Mouse (Mus musculus): ENCODE measurements at regions not wholly inside any gene's neighbourhood (a gene's known extent, or its start where the extent isn't known, plus 50 kb on each side); places are given as distances from the start of the nearest gene placed in this dataset.

DNA sequence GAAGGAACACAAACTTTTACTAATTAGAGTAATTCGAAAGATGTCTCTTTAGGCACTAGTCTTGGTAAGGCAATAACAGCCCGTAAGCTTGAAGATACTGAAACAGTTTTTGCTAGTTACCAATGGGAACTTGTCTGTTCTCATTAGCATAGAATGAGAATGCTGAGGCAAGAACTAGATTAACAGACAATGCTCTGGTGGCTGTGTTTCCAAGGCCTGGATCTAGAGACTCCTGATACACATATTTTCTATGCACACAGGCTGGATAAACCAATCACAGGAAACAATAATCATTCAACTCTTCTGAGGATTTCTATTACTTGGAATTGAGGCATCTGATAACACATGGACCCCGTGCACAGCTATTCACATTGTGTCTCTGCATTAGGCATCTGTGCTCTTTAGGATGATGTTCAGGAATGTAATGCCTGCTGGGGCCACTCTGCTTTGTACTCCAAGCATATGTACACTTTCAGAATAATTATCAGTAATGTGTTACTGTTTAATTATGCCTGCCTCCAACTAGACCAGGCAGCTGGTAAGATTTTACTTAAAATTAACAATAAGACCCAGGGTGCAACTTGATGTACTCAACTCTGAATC lies 1377.2 kb downstream of the Slc22a22 start:
- Histone ChIP-seq H3K4me1 (ENCODE audit: control insufficient read depth, insufficient read depth, low read length) (no peaks in the 10 kb centered on the region), H3K36me3 (ENCODE audit: control insufficient read depth, insufficient read depth, low read length) (no peaks in the 10 kb centered on the region), H3K4me3 (ENCODE audit: control insufficient read depth, low read depth, low read length) (no peak overlapping the region), H3K27me3 (ENCODE audit: control insufficient read depth, insufficient read depth, low read length) (no peaks in the 10 kb centered on the region), H3K27ac (ENCODE audit: control insufficient read depth, insufficient read depth, low read depth, low read length) (no peak overlapping the region)
- TF ChIP-seq POLR2A (IDR thresholded peaks at IDR 0.05; ENCODE audit: control insufficient read depth, low read depth, low read length), result no peak
- TF ChIP-seq CTCF (IDR thresholded peaks at IDR 0.05; ENCODE audit: control insufficient read depth, insufficient read depth, insufficient replicate concordance, low read depth, low read length), result no peak

DNA sequence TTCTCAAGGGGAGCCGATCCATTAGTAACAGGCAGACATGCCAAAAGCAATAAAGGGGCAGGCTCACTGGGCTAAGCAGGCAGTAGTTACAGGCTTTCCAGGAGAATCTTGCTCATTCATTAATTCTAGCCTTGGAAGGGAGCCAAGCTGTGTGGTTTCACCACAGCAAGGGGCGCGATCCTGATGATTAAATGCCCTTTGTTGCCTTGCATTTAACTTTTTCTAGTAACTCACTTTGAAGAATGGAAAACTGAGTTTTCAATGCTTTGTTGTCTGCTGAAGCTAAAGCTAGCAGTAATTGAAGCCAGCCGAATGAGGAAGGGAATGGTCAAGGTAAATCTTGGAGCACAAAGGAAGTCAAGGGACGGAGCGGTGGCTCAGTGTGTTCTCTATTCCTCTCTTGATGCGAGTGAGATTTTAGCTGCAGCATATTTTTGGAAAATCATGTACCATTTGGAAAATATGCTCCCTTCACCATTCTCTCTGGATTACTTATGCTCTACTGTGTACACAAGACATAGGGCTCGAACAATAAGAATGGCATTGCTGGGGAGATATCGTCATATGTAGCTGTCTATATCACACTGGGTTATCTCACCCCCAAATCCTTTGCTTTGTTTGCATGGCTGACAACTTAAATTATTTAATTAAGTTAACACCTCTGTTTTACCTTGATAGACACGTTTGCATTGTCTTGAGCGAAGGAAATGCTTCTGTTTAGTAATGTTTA lies 1399.4 kb downstream of the Slc22a22 start:
- Histone ChIP-seq H3K27me3 (ENCODE audit: control insufficient read depth, insufficient read depth, low read length) (no peaks in the 10 kb centered on the region), H3K36me3 (ENCODE audit: control insufficient read depth, insufficient read depth, low read length) (no peaks in the 10 kb centered on the region), H3K4me1 (ENCODE audit: control insufficient read depth, insufficient read depth, low read length) (no peaks in the 10 kb centered on the region), H3K27ac (ENCODE audit: control insufficient read depth, insufficient read depth, low read depth, low read length) (no peak overlapping the region), H3K4me3 (ENCODE audit: control insufficient read depth, low read depth, low read length) (no peak overlapping the region)
- TF ChIP-seq CTCF (IDR thresholded peaks at IDR 0.05; ENCODE audit: control insufficient read depth, insufficient read depth, insufficient replicate concordance, low read depth, low read length), result no peak
- no peak for TF ChIP-seq POLR2A (IDR thresholded peaks at IDR 0.05; ENCODE audit: control insufficient read depth, low read depth, low read length)

DNA sequence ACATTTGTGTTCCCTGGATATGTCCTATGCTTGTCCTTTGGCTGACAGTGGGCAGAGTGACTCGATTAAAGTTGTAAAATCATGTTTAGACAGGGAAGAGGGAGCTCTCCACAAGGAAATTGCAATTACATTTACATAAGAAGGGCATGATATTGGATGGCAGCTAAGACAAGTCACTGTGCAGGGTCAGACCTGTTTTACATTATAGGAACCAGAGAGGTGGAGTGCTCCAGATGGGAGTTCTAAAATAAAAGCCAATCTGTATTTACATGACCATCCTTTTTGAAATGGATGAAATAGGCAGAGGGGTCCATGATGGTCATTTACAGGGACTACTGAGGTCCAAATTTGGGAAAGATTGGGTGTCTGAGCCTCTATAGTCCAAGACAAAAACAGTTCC lies 1400.3 kb downstream of the Slc22a22 start:
- TF ChIP-seq POLR2A (IDR thresholded peaks at IDR 0.05; ENCODE audit: control insufficient read depth, low read depth, low read length) (no peak), CTCF (IDR thresholded peaks at IDR 0.05; ENCODE audit: control insufficient read depth, insufficient read depth, insufficient replicate concordance, low read depth, low read length) (no peak)
- Histone ChIP-seq H3K36me3 (ENCODE audit: control insufficient read depth, insufficient read depth, low read length) (no peaks in the 10 kb centered on the region), H3K27ac (ENCODE audit: control insufficient read depth, insufficient read depth, low read depth, low read length) (no peak overlapping the region), H3K27me3 (ENCODE audit: control insufficient read depth, insufficient read depth, low read length) (no peaks in the 10 kb centered on the region), H3K4me1 (ENCODE audit: control insufficient read depth, insufficient read depth, low read length) (no peaks in the 10 kb centered on the region), H3K4me3 (ENCODE audit: control insufficient read depth, low read depth, low read length) (no peak overlapping the region)

DNA sequence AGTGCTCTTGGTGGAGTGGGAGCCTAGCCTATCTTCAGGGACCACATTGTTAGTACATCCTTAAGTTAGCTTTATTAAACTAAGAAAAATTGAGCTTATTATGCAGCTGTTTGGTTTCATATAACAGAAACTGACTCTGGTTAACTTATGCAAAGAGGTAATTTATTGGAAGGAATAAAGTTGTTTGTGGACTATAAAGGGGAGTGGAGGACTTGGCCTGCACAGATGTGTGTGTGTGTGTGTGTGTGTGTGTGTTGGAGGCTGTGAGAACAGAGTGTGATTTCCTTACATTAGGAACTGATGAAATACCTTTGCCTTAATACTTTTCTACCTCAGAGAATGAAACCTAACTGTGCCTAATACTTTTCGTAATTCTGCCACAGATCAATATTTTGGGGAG lies 1400.7 kb downstream of the Slc22a22 start:
- Histone ChIP-seq H3K4me1 (ENCODE audit: control insufficient read depth, insufficient read depth, low read length) (no peaks in the 10 kb centered on the region), H3K36me3 (ENCODE audit: control insufficient read depth, insufficient read depth, low read length) (no peaks in the 10 kb centered on the region), H3K4me3 (ENCODE audit: control insufficient read depth, low read depth, low read length) (no peak overlapping the region), H3K27me3 (ENCODE audit: control insufficient read depth, insufficient read depth, low read length) (no peaks in the 10 kb centered on the region), H3K27ac (ENCODE audit: control insufficient read depth, insufficient read depth, low read depth, low read length) (no peak overlapping the region)
- no peak for TF ChIP-seq POLR2A (IDR thresholded peaks at IDR 0.05; ENCODE audit: control insufficient read depth, low read depth, low read length)
- TF ChIP-seq CTCF (IDR thresholded peaks at IDR 0.05; ENCODE audit: control insufficient read depth, insufficient read depth, insufficient replicate concordance, low read depth, low read length), result no peak

DNA sequence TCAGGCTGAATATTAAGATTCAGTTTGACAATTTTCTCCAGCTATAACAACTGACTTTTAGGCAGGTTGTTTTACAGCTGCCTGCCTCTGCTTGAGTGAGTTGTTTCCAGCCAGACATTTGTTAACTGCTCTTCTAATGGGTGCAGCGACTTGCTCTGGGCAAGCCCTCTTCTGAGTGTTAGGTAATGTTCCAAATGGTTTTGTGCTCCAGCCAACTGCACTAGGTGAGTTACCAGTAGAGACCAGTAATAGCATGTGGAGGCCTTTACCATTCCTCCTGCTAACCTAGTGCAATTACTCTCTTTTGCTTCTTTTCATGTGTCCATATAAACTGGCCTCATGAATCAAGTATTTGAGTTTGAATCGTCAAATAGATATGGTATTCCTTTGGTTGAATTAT lies 1407.9 kb downstream of the Slc22a22 start:
- Histone ChIP-seq H3K27ac (ENCODE audit: control insufficient read depth, insufficient read depth, low read depth, low read length) (no peak overlapping the region), H3K4me3 (ENCODE audit: control insufficient read depth, low read depth, low read length) (peak overlapping the region; percentile 63; the same call in 1 of the 2 replicates), H3K4me1 (ENCODE audit: control insufficient read depth, insufficient read depth, low read length) (no peaks in the 10 kb centered on the region), H3K36me3 (ENCODE audit: control insufficient read depth, insufficient read depth, low read length) (no peaks in the 10 kb centered on the region), H3K27me3 (ENCODE audit: control insufficient read depth, insufficient read depth, low read length) (no peaks in the 10 kb centered on the region)
- no peak for TF ChIP-seq CTCF (IDR thresholded peaks at IDR 0.05; ENCODE audit: control insufficient read depth, insufficient read depth, insufficient replicate concordance, low read depth, low read length)
- TF ChIP-seq POLR2A (IDR thresholded peaks at IDR 0.05; ENCODE audit: control insufficient read depth, low read depth, low read length), result no peak

DNA sequence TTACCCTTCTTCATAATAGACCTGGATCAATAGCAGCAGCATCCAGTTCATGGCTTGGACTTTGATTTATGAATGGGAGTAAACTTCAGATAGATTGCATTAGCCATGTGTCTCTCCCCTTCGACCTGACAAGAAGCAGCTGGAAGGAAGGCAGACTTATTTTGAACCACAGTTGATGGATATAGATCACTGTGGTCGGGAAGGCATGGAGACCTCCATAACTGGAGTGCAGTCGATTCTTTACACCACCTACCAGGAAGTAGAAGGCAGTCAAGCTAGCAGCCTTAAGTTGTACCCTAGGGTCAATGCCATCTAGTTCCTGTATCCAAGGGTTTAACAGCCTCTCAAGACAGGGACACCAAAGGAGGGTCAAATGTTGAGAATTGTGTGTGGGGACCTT lies 1410.2 kb downstream of the Slc22a22 start:
- Histone ChIP-seq H3K36me3 (ENCODE audit: control insufficient read depth, insufficient read depth, low read length) (no peaks in the 10 kb centered on the region), H3K4me1 (ENCODE audit: control insufficient read depth, insufficient read depth, low read length) (no peaks in the 10 kb centered on the region), H3K4me3 (ENCODE audit: control insufficient read depth, low read depth, low read length) (peak overlapping the region; percentile 58), H3K27ac (ENCODE audit: control insufficient read depth, insufficient read depth, low read depth, low read length) (no peak overlapping the region), H3K27me3 (ENCODE audit: control insufficient read depth, insufficient read depth, low read length) (no peaks in the 10 kb centered on the region)
- TF ChIP-seq POLR2A (IDR thresholded peaks at IDR 0.05; ENCODE audit: control insufficient read depth, low read depth, low read length) (no peak), CTCF (IDR thresholded peaks at IDR 0.05; ENCODE audit: control insufficient read depth, insufficient read depth, insufficient replicate concordance, low read depth, low read length) (no peak)

DNA sequence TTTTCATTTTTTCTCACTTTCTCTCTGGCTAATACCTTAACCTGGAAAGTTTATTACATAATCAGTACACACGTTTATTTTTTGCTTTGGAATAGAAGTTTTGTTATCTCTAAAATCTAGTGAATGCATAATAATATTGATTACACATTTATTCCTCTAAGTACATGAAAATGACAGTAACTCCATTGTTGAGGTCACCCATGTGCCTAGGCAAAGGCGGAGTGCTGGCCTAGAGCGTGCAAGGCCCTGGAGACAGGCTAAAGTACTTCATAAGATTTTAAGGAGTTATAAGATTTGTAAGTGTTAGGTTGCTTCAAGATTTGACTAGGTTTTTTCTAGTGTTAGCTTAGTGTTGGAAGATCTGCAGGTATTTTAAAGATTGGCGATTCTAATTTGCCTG lies 1410.9 kb downstream of the Slc22a22 start:
- no peak overlapping the region for H3K27ac ChIP-seq (ENCODE audit: control insufficient read depth, insufficient read depth, low read depth, low read length)
- H3K36me3 ChIP-seq (ENCODE audit: control insufficient read depth, insufficient read depth, low read length), result no peaks in the 10 kb centered on the region
- no peaks in the 10 kb centered on the region for H3K27me3 ChIP-seq (ENCODE audit: control insufficient read depth, insufficient read depth, low read length)
- H3K4me1 ChIP-seq (ENCODE audit: control insufficient read depth, insufficient read depth, low read length), result no peaks in the 10 kb centered on the region
- no peak overlapping the region for H3K4me3 ChIP-seq (ENCODE audit: control insufficient read depth, low read depth, low read length)
- TF ChIP-seq POLR2A (IDR thresholded peaks at IDR 0.05; ENCODE audit: control insufficient read depth, low read depth, low read length), result no peak
- no peak for TF ChIP-seq CTCF (IDR thresholded peaks at IDR 0.05; ENCODE audit: control insufficient read depth, insufficient read depth, insufficient replicate concordance, low read depth, low read length)

All from testis, adult 2 months (tissue).